ENCODE assay signal across 8 mouse cellular contexts in genomic region chr6:47594926-47595623, GRCm38 (mm10). TPM values are rescaled to one million over a fixed set of nuclear protein-coding genes. Genes with fewer than 3 reads are reported as not detected.
DNase-seq lines count a peak whose midpoint lies in the region; ATAC-seq lines count a peak whose summit lies in the region.

Ezh2 (minus strand) TSS chr6:47595341.

- no peaks in the 10 kb centered on the region for H3K27me3 ChIP-seq in hindbrain, embryonic 11.5 days (ENCODE audit: control insufficient read depth, insufficient read depth, low read length)

- H3K9ac ChIP-seq in hindbrain, embryonic 11.5 days (ENCODE audit: low read depth, low read length) = peak within 1 kb of the TSS; percentile 99

- peak; percentile 97 for DNase-seq in MN1 (ENCODE audit: low spot score)
- DNase-seq in cerebellum, adult 9-10 months = peak; percentile 97
- peak; percentile 97 for DNase-seq in hindbrain, embryonic 11.5 days (ENCODE audit: low spot score)
- peak; percentile 98 to 99 for DNase-seq in layer of hippocampus, postnatal 10 days (ENCODE audit: low spot score in 2 of 2)
- peak; percentile 98 for DNase-seq in lung, postnatal 10 days
- DNase-seq in ovary, postnatal 36 days (ENCODE audit: low spot score) = peak; percentile 97
- peak; percentile 96 for DNase-seq in thymus, postnatal 25 days

- under 1% methylated on average over 51 of the region's 69 CpGs for WGBS in hindbrain, embryonic 11.5 days

- no peaks in the 10 kb centered on the region for H3K4me1 ChIP-seq in hindbrain, embryonic 11.5 days (replicated peaks; ENCODE audit: control insufficient read depth, insufficient read depth, low read length)

- no peaks in the 10 kb centered on the region for H3K36me3 ChIP-seq in hindbrain, embryonic 11.5 days (ENCODE audit: control insufficient read depth, insufficient read depth, low read length)

- H3K9me3 ChIP-seq in hindbrain, embryonic 11.5 days (ENCODE audit: control insufficient read depth, low read length) = no peaks in the 10 kb centered on the region

- peak within 1 kb of the TSS; percentile 49 for H3K4me2 ChIP-seq in hindbrain, embryonic 11.5 days (replicated peaks; ENCODE audit: low read depth, low read length)

- peak within 1 kb of the TSS; percentile 95 for H3K4me3 ChIP-seq in hindbrain, embryonic 11.5 days (ENCODE audit: low read depth, low read length)

- peak within 1 kb of the TSS; percentile 99 for H3K27ac ChIP-seq in hindbrain, embryonic 11.5 days (ENCODE audit: low read depth, low read length)

- ATAC-seq in frontal cortex, adult (ENCODE audit: low TSS enrichment) = peak; percentile 99
- ATAC-seq in hindbrain, embryonic 11.5 days (ENCODE audit: low FRiP score) = peak; percentile 99

RNA-seq across cellular contexts. Expression of gene Ezh2, which starts in this region (rescaled TPM):
- polyA plus RNA-seq in hindbrain, embryonic 11.5 days (2014; fragmentation: Nextera tagmentation; extraction: Ambion mirVana) = 177 and 195 TPM in 2 replicates
- 10 to 100 TPM; 33.5 to 35.7 TPM for total RNA-seq in layer of hippocampus, postnatal 10 days (2021)

Comparison
In these comparisons a context has a peak if more than half of its experiments do, and no peak if none do; other contexts are left out.
1. Peak in every context shown above with its lines: DNase-seq, ATAC-seq, H3K4me3 ChIP-seq and H3K27ac ChIP-seq.